Mouse (Mus musculus) olfactory bulb, adult 2 months (tissue): ENCODE data around the gene Rnf19b.

Experiments used
- CTCF ChIP-seq: fragments of 200-500 bp; IDR thresholded peaks from 2 replicates; pipeline ENCODE4 v1.5.1; 2012; ENCODE audit warnings: low read depth, mild to moderate bottlenecking, low read length, moderate library complexity; ENCODE audit not compliant: insufficient read depth
- POLR2A ChIP-seq: fragments of 200-500 bp; IDR thresholded peaks from 2 replicates; pipeline ENCODE4 v1.6.1; 2012; ENCODE audit warnings: mild to moderate bottlenecking, low read depth, low read length, moderate library complexity; ENCODE audit not compliant: insufficient read depth

- no peak for TF ChIP-seq CTCF
- no peak for TF ChIP-seq POLR2A
Observed at GRCm38 (mm10) chr4:129102133-129102829, 44.2 kb downstream of the Rnf19b start.
